Mouse (Mus musculus) megakaryocyte, adult 5-6 weeks (primary cell): ENCODE data around the gene Nap1l3. TPM values are rescaled to one million over a fixed set of nuclear protein-coding genes. Genes with fewer than 3 reads are reported as not detected.

Experiments
- ATAC-seq: 2 replicates; pipeline ENCODE4 v1.8.0; 2016; ENCODE audit warnings: mild to moderate bottlenecking, inconsistent platforms; ENCODE audit not compliant: poor library complexity, severe bottlenecking
- total RNA-seq, 2 experiments: library from RNA; stranded (forward) in 1 of 2; stranded (reverse) in 1 of 2; fragments of 153-499, 151-499 nt in 1 of 2; fragments of 221-1000, 200-1000 nt in 1 of 2; gene quantifications; 2 replicates each; pipeline versions ENCODE4 v1.2.3 to v1.2.4; 2015 to 2017

Gene Nap1l3
- total RNA-seq (2015) (not detected in 2 replicates), total RNA-seq (2017) (not detected in 2 replicates)

- ATAC-seq, result peak; percentile 99
These were observed at the start of gene Nap1l3 for GRCm38 (mm10) chrX:122396781-122397581. Gene Nap1l3 (minus strand): TSS chrX:122397401.

DNA sequence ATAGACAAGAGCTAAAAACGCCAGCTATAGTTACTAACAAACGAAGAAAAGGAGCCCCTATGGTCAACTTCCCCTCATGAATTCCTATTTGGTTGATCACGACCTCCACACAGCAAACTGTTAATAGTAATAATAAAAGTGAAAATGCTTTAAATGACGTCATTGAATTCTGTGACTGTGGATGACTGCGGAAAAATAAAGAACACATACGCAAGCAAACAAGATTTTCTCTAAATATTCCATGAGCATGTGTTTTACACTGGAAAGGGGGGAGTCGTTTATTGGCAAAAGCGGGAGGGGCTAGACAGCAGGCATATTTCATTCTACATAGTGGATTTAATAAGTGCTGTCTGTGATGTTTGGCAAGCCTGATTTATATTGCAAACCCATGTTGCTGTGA is 451 bp upstream of the Nap1l3 start:
- peak; percentile 11; the same call in 1 of the 2 replicates for ATAC-seq
